Mouse (Mus musculus): Measurements from ENCODE around the gene Cdt1. TPM values are rescaled to one million over a fixed set of nuclear protein-coding genes. Genes with fewer than 3 reads are reported as not detected.

Gene Cdt1
- polyA plus RNA-seq, 1 experiment from 2014 or later = 34.8 TPM

DNA sequence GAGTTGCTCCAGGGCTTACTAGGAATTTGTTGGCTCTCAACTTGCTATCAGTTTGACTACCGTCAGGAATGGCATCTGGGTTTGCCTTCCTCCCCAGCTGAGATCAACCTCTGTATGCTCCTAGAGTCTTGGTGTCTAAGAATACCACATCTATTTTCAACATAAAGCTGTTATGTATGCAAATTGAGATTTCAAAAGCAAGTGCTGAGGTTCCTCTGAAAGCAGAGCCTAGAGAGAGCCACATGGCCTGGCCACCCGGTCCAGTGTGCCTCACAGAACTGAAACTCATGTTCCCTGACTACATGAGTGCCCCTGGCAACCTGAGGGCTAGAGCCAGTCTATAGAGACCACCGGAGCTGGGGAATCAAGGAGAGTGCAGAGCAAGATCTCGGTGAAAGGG lies 37.6 kb downstream of the Cdt1 start:
- Histone ChIP-seq H3K4me2 (replicated peaks; ENCODE audit: low read depth, low read length) (no peak overlapping the region), H3K4me3 (ENCODE audit: low read depth, low read length) (no peak overlapping the region), H3K4me1 (ENCODE audit: control insufficient read depth, insufficient read depth, low read length) (0 out of 2 replicates have a peak, but pooled peaks cover 1% of the 10 kb centered on the region), H3K36me3 (ENCODE audit: control insufficient read depth, insufficient read depth, low read length) (no peaks in the 10 kb centered on the region; the same call in 1 of the 2 replicates), H3K9me3 (ENCODE audit: control insufficient read depth, low read depth, low read length) (no peaks in the 10 kb centered on the region), H3K27ac (ENCODE audit: low read length) (no peak overlapping the region), H3K9ac (replicated peaks; ENCODE audit: low read depth, low read length) (no peak overlapping the region), H3K27me3 (ENCODE audit: control insufficient read depth, insufficient read depth, low read length) (no peaks in the 10 kb centered on the region)
- no peak for ATAC-seq (ENCODE audit: insufficient number of reproducible peaks, insufficient read depth, low FRiP score, low read depth)
- 79% methylated on average over 4 of the region's 4 CpGs for WGBS

DNA sequence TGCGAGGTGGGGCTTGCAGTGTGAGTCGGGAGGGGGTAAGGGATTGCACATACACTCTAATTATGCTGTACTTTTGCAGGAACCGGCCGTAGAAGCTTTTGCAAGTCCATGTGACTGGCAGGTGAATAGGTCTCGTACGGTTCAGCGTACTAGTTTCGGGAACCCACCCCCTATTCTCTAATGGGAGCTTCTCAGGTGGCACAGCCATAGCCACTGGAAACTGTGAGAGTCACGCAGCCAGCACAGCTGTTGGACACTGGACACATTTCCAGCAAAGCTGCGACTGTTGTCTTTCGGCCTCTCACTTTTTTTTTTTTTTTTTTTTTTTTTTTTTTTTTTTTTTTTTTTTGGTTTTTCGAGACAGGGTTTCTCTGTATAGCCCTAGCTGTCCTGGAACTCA lies 39.0 kb downstream of the Cdt1 start:
- Histone ChIP-seq H3K4me2 (replicated peaks; ENCODE audit: low read depth, low read length) (no peak overlapping the region), H3K9me3 (ENCODE audit: control insufficient read depth, low read depth, low read length) (no peaks in the 10 kb centered on the region), H3K9ac (replicated peaks; ENCODE audit: low read depth, low read length) (no peak overlapping the region), H3K4me3 (ENCODE audit: low read depth, low read length) (no peak overlapping the region), H3K27me3 (ENCODE audit: control insufficient read depth, insufficient read depth, low read length) (no peaks in the 10 kb centered on the region), H3K36me3 (ENCODE audit: control insufficient read depth, insufficient read depth, low read length) (no peaks in the 10 kb centered on the region), H3K4me1 (ENCODE audit: control insufficient read depth, insufficient read depth, low read length) (0 out of 2 replicates have a peak, but pooled peaks cover 3% of the 10 kb centered on the region), H3K27ac (ENCODE audit: low read length) (no peak overlapping the region)
- WGBS = 84% methylated on average over 11 of the region's 12 CpGs
- ATAC-seq (ENCODE audit: insufficient number of reproducible peaks, insufficient read depth, low FRiP score, low read depth) = no peak

DNA sequence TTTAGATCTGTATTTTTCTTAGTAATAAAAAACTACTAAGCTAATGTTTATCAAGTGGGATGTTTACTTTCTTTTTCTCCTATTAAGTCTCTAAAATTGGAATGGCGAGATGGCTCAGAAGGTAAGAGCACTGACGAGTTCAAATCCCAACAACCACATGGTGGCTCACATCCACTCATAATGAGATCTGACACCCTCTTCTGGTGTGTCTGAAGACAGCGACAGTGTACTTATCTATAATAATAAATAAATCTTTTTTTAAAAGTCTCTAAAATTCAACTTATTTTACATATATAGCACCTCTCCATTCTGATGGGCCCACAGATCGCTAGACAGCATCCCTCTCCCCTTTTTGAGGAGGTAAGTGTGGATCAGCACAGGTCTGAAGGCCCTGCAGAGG lies 42.4 kb downstream of the Cdt1 start:
- Histone ChIP-seq H3K27ac (ENCODE audit: low read length) (no peak overlapping the region), H3K4me1 (ENCODE audit: control insufficient read depth, insufficient read depth, low read length) (peaks cover 11% of the 10 kb centered on the region), H3K9ac (replicated peaks; ENCODE audit: low read depth, low read length) (no peak overlapping the region), H3K36me3 (ENCODE audit: control insufficient read depth, insufficient read depth, low read length) (peaks cover 5% of the 10 kb centered on the region; the same call in 1 of the 2 replicates), H3K4me2 (replicated peaks; ENCODE audit: low read depth, low read length) (peak overlapping the region; percentile 88; the same call in 1 of the 2 replicates), H3K4me3 (ENCODE audit: low read depth, low read length) (0 out of 2 replicates have a peak overlapping the region, but pooled peaks have one; percentile 63), H3K9me3 (ENCODE audit: control insufficient read depth, low read depth, low read length) (no peaks in the 10 kb centered on the region), H3K27me3 (ENCODE audit: control insufficient read depth, insufficient read depth, low read length) (no peaks in the 10 kb centered on the region)
- ATAC-seq (ENCODE audit: insufficient number of reproducible peaks, insufficient read depth, low FRiP score, low read depth) = no peak
- 56% methylated on average over 4 of the region's 4 CpGs for WGBS

DNA sequence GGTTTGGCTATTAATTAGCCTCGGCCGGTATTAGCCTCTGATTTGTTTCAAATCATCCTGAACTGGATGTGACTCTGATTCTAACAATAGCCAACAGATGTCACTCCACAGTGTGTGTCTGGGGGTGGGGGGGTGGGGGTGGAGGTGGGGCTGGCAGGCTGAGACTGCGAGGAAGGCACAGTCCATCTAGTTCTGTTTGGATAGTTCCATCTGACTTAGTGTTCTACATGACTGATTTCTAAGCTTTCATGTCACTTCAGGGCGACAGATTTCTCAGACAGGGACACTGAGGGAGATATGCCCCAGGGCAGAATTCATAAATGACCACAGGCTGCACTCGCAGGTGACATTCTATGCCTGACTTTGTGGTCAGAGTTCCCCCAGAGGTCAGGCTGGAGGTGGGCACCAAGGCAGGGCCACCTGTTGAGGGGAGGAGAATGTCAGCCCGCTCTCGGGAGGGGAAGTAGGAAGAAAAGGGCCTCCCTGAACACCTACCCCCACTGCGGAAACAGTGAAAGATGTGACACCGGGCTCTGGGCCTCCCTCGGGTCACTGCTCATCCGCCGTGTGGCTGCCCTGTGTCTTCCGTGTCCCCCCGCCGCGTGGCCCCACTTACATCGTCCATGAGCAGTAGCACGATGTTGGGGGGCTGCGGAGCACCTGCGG lies 42.9 kb downstream of the Cdt1 start:
- Histone ChIP-seq H3K9ac (replicated peaks; ENCODE audit: low read depth, low read length) (peak overlapping the region; percentile 42), H3K27ac (ENCODE audit: low read length) (peak overlapping the region; percentile 59), H3K4me2 (replicated peaks; ENCODE audit: low read depth, low read length) (peak overlapping the region; percentile 88), H3K4me1 (ENCODE audit: control insufficient read depth, insufficient read depth, low read length) (peaks cover 11% of the 10 kb centered on the region), H3K36me3 (ENCODE audit: control insufficient read depth, insufficient read depth, low read length) (peaks cover 5% of the 10 kb centered on the region; the same call in 1 of the 2 replicates), H3K9me3 (ENCODE audit: control insufficient read depth, low read depth, low read length) (no peaks in the 10 kb centered on the region), H3K4me3 (ENCODE audit: low read depth, low read length) (peak overlapping the region; percentile 63), H3K27me3 (ENCODE audit: control insufficient read depth, insufficient read depth, low read length) (no peaks in the 10 kb centered on the region)
- no peak; the same call in 1 of the 2 replicates for ATAC-seq (ENCODE audit: insufficient number of reproducible peaks, insufficient read depth, low FRiP score, low read depth)
- WGBS = 4% methylated on average over 20 of the region's 20 CpGs

DNA sequence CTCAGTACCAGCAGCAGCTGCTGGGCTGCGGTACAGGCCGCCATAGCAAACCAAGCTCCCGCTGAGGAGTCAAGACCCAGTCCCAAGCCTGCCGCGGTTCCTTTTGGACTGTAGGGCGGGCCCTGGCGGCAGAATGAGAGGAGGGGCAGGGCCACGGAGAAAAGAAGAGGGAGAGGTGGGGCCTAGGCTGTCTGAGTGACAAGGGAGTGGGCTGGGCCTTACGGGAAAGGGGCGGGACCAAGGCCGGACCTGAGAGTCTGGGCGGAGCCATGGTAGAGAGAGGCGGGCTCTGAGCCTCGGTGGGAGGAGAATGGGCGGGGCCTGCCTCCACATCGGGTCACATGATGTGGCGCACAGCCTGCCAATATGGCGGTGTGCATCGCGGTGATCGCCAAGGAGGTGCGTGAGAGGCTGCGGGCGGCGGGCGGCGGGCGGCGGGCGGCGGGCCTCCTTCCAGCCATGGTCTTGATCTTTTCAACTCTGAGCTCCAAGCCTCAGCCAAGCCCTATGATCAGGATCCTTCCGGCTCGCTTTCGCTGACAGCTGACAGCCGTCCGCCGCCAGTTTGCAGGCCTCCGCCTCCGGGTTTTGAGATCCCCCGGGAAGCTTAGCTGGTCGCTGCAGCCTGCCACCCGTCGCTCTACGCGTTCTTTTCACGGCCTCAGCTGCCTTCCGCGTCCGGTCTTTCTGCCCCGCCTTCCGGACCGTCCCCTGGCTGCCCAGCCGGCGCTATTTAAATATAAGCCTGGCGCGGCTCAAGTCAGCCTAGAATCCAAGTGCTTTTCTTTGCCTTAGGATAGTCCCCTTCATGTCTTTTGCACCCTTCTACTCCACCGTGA lies 43.7 kb downstream of the Cdt1 start, which contains the start of the genes Galns and Trappc2l:
TSS of gene Galns (minus strand) at position 169 of the 839 bp plus-strand sequence.
TSS of gene Trappc2l (plus strand) at position 346 of the 839 bp plus-strand sequence.
- peak within 1 kb of the TSS; percentile 63 for H3K4me3 ChIP-seq (ENCODE audit: low read depth, low read length)
- H3K27ac ChIP-seq (ENCODE audit: low read length) = peak within 1 kb of the TSS; percentile 82
- peak within 1 kb of the TSS; percentile 88 for H3K4me2 ChIP-seq (replicated peaks; ENCODE audit: low read depth, low read length)
- peak within 1 kb of the TSS; percentile 43 for H3K9ac ChIP-seq (replicated peaks; ENCODE audit: low read depth, low read length)
- under 1% methylated on average over 57 of the region's 57 CpGs for WGBS
- no peaks in the 10 kb centered on the region for H3K9me3 ChIP-seq (ENCODE audit: control insufficient read depth, low read depth, low read length)
- no peaks in the 10 kb centered on the region for H3K27me3 ChIP-seq (ENCODE audit: control insufficient read depth, insufficient read depth, low read length)
- peak; percentile 96 for ATAC-seq (ENCODE audit: insufficient number of reproducible peaks, insufficient read depth, low FRiP score, low read depth)
- H3K4me1 ChIP-seq (ENCODE audit: control insufficient read depth, insufficient read depth, low read length) = peaks cover 15% of the 10 kb centered on the region
- peaks cover 5% of the 10 kb centered on the region; the same call in 1 of the 2 replicates for H3K36me3 ChIP-seq (ENCODE audit: control insufficient read depth, insufficient read depth, low read length)

DNA sequence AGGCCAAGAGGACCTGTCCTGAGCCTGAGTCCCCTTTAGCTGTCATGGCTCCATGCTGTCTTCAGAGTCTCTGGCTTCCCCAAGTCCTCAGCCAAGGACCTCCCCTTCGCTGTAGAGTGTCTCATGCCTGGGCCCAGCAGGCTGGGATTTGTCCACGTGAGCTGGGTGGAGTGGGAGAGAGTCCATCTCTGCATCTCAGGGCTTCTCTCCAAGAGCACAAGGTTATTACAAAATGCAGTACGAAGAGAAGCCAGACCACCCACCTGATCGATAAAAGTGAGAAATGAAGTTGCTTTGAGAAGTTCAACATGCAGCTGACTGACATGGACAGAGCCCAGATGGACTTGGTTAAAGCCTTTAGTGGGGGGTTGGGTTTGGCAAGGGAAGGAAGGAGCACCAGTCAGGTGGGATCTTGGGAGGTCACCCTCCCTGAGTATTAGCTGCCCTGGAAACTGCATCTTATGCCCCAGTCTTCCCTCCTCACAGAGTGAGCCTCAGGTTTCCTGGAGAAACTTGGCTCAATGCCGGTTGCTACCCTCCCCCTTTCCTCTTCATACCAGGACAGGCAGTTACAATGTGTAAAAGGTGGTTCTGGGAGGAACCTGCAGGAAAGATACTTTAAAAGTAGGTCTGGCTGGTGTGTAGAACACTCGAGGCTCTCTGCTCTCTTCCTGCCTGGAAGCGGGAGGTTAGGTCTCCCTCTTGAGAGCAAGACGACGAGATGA lies 48.5 kb downstream of the Cdt1 start:
- Histone ChIP-seq H3K9me3 (ENCODE audit: control insufficient read depth, low read depth, low read length) (no peaks in the 10 kb centered on the region), H3K4me1 (ENCODE audit: control insufficient read depth, insufficient read depth, low read length) (peaks cover 16% of the 10 kb centered on the region), H3K36me3 (ENCODE audit: control insufficient read depth, insufficient read depth, low read length) (peaks cover 5% of the 10 kb centered on the region; the same call in 1 of the 2 replicates), H3K27ac (ENCODE audit: low read length) (peak overlapping the region; percentile 72), H3K9ac (replicated peaks; ENCODE audit: low read depth, low read length) (no peak overlapping the region), H3K4me2 (replicated peaks; ENCODE audit: low read depth, low read length) (no peak overlapping the region), H3K4me3 (ENCODE audit: low read depth, low read length) (no peak overlapping the region), H3K27me3 (ENCODE audit: control insufficient read depth, insufficient read depth, low read length) (no peaks in the 10 kb centered on the region)
- 51% methylated on average over 9 of the region's 9 CpGs for WGBS
- ATAC-seq (ENCODE audit: insufficient number of reproducible peaks, insufficient read depth, low FRiP score, low read depth) = no peak; the same call in 1 of the 2 replicates

DNA sequence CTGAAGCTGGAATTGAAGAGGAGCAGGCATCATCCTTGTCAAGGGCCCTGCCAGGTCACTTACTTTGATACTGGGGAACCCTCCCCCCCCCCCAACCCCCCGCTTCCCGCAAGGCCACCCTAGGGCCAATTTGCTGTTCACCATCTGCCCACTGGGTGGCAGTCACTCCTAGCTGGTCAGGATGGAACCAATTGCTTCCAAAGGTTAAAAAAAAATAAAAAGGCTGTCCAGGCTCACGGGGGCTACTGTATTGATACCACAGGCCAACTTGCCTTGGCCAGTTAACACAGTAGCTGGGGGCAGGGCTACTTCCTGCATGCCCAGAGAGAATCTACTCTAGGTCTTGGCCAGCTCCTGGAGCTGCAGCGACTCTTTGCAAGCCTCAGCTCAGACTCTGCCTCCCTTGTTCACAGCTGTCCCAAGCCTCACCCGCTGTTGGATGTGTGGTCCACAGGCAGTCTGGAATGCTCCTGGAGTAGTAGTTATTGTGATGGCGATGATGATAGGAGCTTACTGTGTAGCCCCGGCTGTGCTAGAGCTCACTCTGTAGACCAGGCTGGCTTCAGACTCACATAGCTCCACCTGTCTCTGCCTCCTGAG lies 50.2 kb downstream of the Cdt1 start:
- H3K36me3 ChIP-seq (ENCODE audit: control insufficient read depth, insufficient read depth, low read length) = peaks cover 5% of the 10 kb centered on the region; the same call in 1 of the 2 replicates
- no peaks in the 10 kb centered on the region for H3K27me3 ChIP-seq (ENCODE audit: control insufficient read depth, insufficient read depth, low read length)
- no peak overlapping the region for H3K4me2 ChIP-seq (replicated peaks; ENCODE audit: low read depth, low read length)
- 38% methylated on average over 5 of the region's 7 CpGs for WGBS
- H3K4me3 ChIP-seq (ENCODE audit: low read depth, low read length) = no peak overlapping the region
- H3K4me1 ChIP-seq (ENCODE audit: control insufficient read depth, insufficient read depth, low read length) = peaks cover 11% of the 10 kb centered on the region; the same call in 1 of the 2 replicates
- H3K9me3 ChIP-seq (ENCODE audit: control insufficient read depth, low read depth, low read length) = no peaks in the 10 kb centered on the region
- no peak overlapping the region for H3K27ac ChIP-seq (ENCODE audit: low read length)
- H3K9ac ChIP-seq (replicated peaks; ENCODE audit: low read depth, low read length) = no peak overlapping the region
- no peak for ATAC-seq (ENCODE audit: insufficient number of reproducible peaks, insufficient read depth, low FRiP score, low read depth)

Measured in stomach, embryonic 14.5 days (tissue).